Mouse (Mus musculus) common myeloid progenitor, adult 5-6 weeks (primary cell): ENCODE measurements around the gene Bmp6. TPM values are rescaled to one million over a fixed set of nuclear protein-coding genes. Genes with fewer than 3 reads are reported as not detected.

Experiments
- ATAC-seq: replicated peaks from 2 replicates; pipeline ENCODE4 v1.8.0; 2016; ENCODE audit warnings: low read depth, mild to moderate bottlenecking, moderate TSS enrichment, inconsistent platforms; ENCODE audit not compliant: poor library complexity, severe bottlenecking
- total RNA-seq: library from RNA; stranded (forward); fragments of 200-1000, 187-1606 nt; gene quantifications from 2 replicates; pipeline ENCODE4 v1.2.3, GENCODE M21; 2017

The Bmp6 gene
- total RNA-seq, 1 experiment from 2014 or later: not detected

- ATAC-seq: no peak
These were observed 188.6 kb downstream of the Bmp6 start for GRCm38 (mm10) chr13:38533461-38533860.

GRCm38 (mm10) chr13:38534016-38534415 is 189.1 kb downstream of the Bmp6 start:
- no peak for ATAC-seq

- ATAC-seq: no peak
These were observed 189.8 kb downstream of the Bmp6 start for GRCm38 (mm10) chr13:38534731-38535130.

- no peak for ATAC-seq
These were observed 192.6 kb downstream of the Bmp6 start for GRCm38 (mm10) chr13:38537521-38537920.

- ATAC-seq: no peak
These were observed 194.4 kb downstream of the Bmp6 start for GRCm38 (mm10) chr13:38539192-38539900.

- no peak for ATAC-seq
These were observed 198.7 kb downstream of the Bmp6 start for GRCm38 (mm10) chr13:38543455-38544125.

GRCm38 (mm10) chr13:38544769-38545445 is 200.0 kb downstream of the Bmp6 start:
- ATAC-seq: no peak

GRCm38 (mm10) chr13:38545460-38545859 is 200.6 kb downstream of the Bmp6 start:
- no peak for ATAC-seq

GRCm38 (mm10) chr13:38546754-38547153 is 201.8 kb downstream of the Bmp6 start:
- no peak for ATAC-seq

- ATAC-seq: no peak
These were observed 202.8 kb downstream of the Bmp6 start for GRCm38 (mm10) chr13:38547717-38548116.

- no peak for ATAC-seq
These were observed 203.8 kb downstream of the Bmp6 start for GRCm38 (mm10) chr13:38548681-38549080.

Other genes with a start within 250 kb of the Bmp6 start
- gene Dsp, start 193.8 kb upstream of the Bmp6 start, total RNA-seq: 0.15 and 0.55 TPM in 2 replicates
- gene Snrnp48, start 140.2 kb upstream of the Bmp6 start, total RNA-seq: 133 and 206 TPM in 2 replicates
- gene Txndc5, start 183.7 kb downstream of the Bmp6 start, total RNA-seq: 47.0 and 57.4 TPM in 2 replicates